Mouse (Mus musculus): ENCODE results near the gene Mansc4. TPM values are rescaled to one million over a fixed set of nuclear protein-coding genes. Genes with fewer than 3 reads are reported as not detected.
A peak's percentile ranks its signal among the peaks of the same experiment; 100 is the strongest.

Mansc4 gene
- total and polyA plus RNA-seq, 2 experiments from 2014 or later = 1.4 to 1.7 TPM

- no peaks in the 10 kb centered on the region for H3K27me3 ChIP-seq (ENCODE audit: insufficient read depth, low read length)
- H3K4me3 ChIP-seq (ENCODE audit: low read length) = no peak overlapping the region
- 98% methylated on average over 6 of the region's 6 CpGs for WGBS
- peaks cover 27% of the 10 kb centered on the region; the same call in 1 of the 2 replicates for H3K36me3 ChIP-seq (ENCODE audit: insufficient read depth, low read length)
- H3K9ac ChIP-seq (replicated peaks; ENCODE audit: low read length) = no peak overlapping the region
- DNase-seq (ENCODE audit: low spot score) (no peak), ATAC-seq (no peak)
- H3K4me1 ChIP-seq (ENCODE audit: insufficient read depth, low read length) = no peaks in the 10 kb centered on the region
- no peaks in the 10 kb centered on the region for H3K9me3 ChIP-seq (ENCODE audit: low read length)
- TF ChIP-seq CTCF (IDR thresholded peaks at IDR 0.05; ENCODE audit: low read depth) = no peak
- no peak overlapping the region for H3K27ac ChIP-seq
- H3K4me2 ChIP-seq (ENCODE audit: low read depth, low read length) = no peak overlapping the region
Observed at GRCm38 (mm10) chr6:147106716-147107115, 19.9 kb upstream of the Mansc4 start.

- no peak for ATAC-seq
- DNase-seq (ENCODE audit: low spot score) = no peak
- H3K4me2 ChIP-seq (ENCODE audit: low read depth, low read length) = no peak overlapping the region
Observed at GRCm38 (mm10) chr6:147105529-147105928, 18.7 kb upstream of the Mansc4 start.

GRCm38 (mm10) chr6:147102293-147102692 lies 15.5 kb upstream of the Mansc4 start:
- H3K4me3 ChIP-seq (ENCODE audit: low read length) = no peak overlapping the region
- no peaks in the 10 kb centered on the region for H3K9me3 ChIP-seq (ENCODE audit: low read length)
- no peak overlapping the region for H3K9ac ChIP-seq (replicated peaks; ENCODE audit: low read length)
- H3K36me3 ChIP-seq (ENCODE audit: insufficient read depth, low read length) = peaks cover 3% of the 10 kb centered on the region; the same call in 1 of the 2 replicates
- H3K4me1 ChIP-seq (ENCODE audit: insufficient read depth, low read length) = no peaks in the 10 kb centered on the region
- no peak for DNase-seq (ENCODE audit: low spot score)
- H3K27me3 ChIP-seq (ENCODE audit: insufficient read depth, low read length) = no peaks in the 10 kb centered on the region
- H3K27ac ChIP-seq = no peak overlapping the region
- peak; percentile 25; the same call in 1 of the 2 replicates for TF ChIP-seq CTCF (IDR thresholded peaks at IDR 0.05; ENCODE audit: low read depth)
- WGBS = 90% methylated on average over 3 of the region's 3 CpGs
- no peak for ATAC-seq
- no peak overlapping the region for H3K4me2 ChIP-seq (ENCODE audit: low read depth, low read length)

More at GRCm38 (mm10) chr6:147105529-147105928, 18.7 kb upstream of the Mansc4 start:
- no peak overlapping the region for H3K4me3 ChIP-seq (ENCODE audit: low read length)
- no peaks in the 10 kb centered on the region for H3K4me1 ChIP-seq (ENCODE audit: insufficient read depth, low read length)
- H3K9me3 ChIP-seq (ENCODE audit: low read length) = no peaks in the 10 kb centered on the region
- 79% methylated on average over 1 of the region's 1 CpGs for WGBS
- TF ChIP-seq CTCF (IDR thresholded peaks at IDR 0.05; ENCODE audit: low read depth) = no peak
- no peak overlapping the region for H3K9ac ChIP-seq (replicated peaks; ENCODE audit: low read length)
- no peak overlapping the region for H3K27ac ChIP-seq
- no peaks in the 10 kb centered on the region for H3K27me3 ChIP-seq (ENCODE audit: insufficient read depth, low read length)
- peaks cover 23% of the 10 kb centered on the region; the same call in 1 of the 2 replicates for H3K36me3 ChIP-seq (ENCODE audit: insufficient read depth, low read length)

DNA sequence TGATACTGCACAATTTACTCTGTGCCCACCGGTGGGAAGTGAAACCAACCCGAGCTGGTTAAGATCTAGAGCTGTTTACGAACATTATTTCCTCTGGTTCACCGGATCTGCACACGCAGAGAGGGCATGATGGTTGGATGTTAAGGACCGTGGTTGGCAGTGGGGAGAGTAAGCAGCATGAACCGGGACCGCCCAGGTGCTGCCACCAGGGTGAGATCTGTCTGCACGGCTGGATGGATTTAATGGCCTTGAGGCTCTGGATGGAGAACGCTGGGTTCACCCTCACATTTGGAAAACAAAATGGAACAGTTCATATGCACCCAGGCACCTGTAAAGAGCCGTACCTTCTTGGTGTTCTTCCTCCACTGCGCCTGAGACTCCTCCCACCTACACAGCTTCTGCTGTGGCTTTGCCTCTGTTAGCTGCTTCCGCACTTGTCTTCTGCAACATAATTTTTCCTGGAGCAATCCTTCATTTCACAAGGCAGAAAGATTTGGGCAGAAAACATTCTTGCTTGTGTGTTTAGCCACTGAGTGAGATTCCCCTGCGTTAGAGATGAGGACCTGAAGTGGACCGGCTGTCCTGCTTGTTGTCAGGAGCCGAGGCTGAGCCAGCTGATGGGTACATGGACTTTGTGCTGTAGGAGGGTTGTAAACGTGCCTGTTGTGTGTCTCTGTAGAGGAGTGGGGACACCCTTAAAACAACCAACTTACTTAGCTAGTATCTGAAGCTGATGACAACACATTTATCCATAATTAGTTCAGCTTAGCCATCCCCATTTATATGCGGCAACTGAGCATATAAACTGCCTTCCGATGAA lies 12.8 kb upstream of the Mansc4 start:
- Histone ChIP-seq H3K4me1 (ENCODE audit: insufficient read depth, low read length) (0 out of 2 replicates have a peak, but pooled peaks cover 2% of the 10 kb centered on the region), H3K27me3 (ENCODE audit: insufficient read depth, low read length) (no peaks in the 10 kb centered on the region), H3K4me3 (ENCODE audit: low read length) (no peak overlapping the region), H3K4me2 (ENCODE audit: low read depth, low read length) (no peak overlapping the region), H3K27ac (no peak overlapping the region), H3K9ac (replicated peaks; ENCODE audit: low read length) (no peak overlapping the region), H3K36me3 (ENCODE audit: insufficient read depth, low read length) (no peaks in the 10 kb centered on the region; the same call in 1 of the 2 replicates), H3K9me3 (ENCODE audit: low read length) (no peaks in the 10 kb centered on the region)
- ATAC-seq = no peak
- no peak for DNase-seq (ENCODE audit: low spot score)
- no peak for TF ChIP-seq CTCF (IDR thresholded peaks at IDR 0.05; ENCODE audit: low read depth)
- 82% methylated on average over 19 of the region's 19 CpGs for WGBS

DNA sequence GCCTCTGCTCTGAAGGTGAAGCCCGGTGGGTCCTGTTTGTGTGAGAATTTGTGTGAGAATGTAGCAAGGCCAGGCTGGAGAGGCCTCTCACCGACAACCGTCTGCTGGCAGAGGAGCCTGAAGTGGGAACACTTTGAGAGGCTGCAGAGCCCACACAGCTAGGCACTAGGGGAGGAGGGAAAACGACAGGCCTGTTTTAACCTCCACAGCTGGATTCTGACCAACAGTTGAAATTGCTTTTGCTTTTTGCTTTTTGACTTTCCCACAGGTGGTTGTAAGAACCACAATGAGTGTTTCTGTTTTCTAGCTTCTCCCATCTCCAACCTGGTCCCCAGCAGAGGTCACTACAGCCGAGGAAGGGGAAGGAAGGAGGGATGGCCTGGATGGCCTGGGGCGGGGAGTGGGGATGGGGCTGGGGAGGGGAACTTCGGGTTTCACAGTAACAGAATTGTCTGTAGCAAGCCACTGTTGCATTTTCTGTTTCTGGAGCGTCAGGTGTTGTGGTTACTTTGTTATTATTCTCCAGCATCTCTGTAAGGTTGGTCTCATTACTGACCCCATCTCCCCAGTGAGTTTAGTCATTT lies 10.6 kb upstream of the Mansc4 start:
- Histone ChIP-seq H3K27ac (no peak overlapping the region), H3K4me1 (ENCODE audit: insufficient read depth, low read length) (peaks cover 11% of the 10 kb centered on the region; the same call in 1 of the 2 replicates), H3K27me3 (ENCODE audit: insufficient read depth, low read length) (no peaks in the 10 kb centered on the region), H3K4me2 (ENCODE audit: low read depth, low read length) (no peak overlapping the region), H3K9me3 (ENCODE audit: low read length) (no peaks in the 10 kb centered on the region), H3K36me3 (ENCODE audit: insufficient read depth, low read length) (no peaks in the 10 kb centered on the region), H3K9ac (replicated peaks; ENCODE audit: low read length) (no peak overlapping the region), H3K4me3 (ENCODE audit: low read length) (no peak overlapping the region)
- no peak; the same call in 1 of the 2 replicates for TF ChIP-seq CTCF (IDR thresholded peaks at IDR 0.05; ENCODE audit: low read depth)
- no peak for ATAC-seq
- WGBS = 51% methylated on average over 8 of the region's 8 CpGs
- DNase-seq (ENCODE audit: low spot score) = no peak

- no peak for TF ChIP-seq CTCF (IDR thresholded peaks at IDR 0.05; ENCODE audit: low read depth)
- H3K4me1 ChIP-seq (ENCODE audit: insufficient read depth, low read length) = peaks cover 13% of the 10 kb centered on the region; the same call in 1 of the 2 replicates
- no peak overlapping the region for H3K9ac ChIP-seq (replicated peaks; ENCODE audit: low read length)
- DNase-seq (ENCODE audit: low spot score) = no peak
- WGBS = 84% methylated on average over 3 of the region's 3 CpGs
- no peak overlapping the region for H3K4me3 ChIP-seq (ENCODE audit: low read length)
- H3K27me3 ChIP-seq (ENCODE audit: insufficient read depth, low read length) = no peaks in the 10 kb centered on the region
- no peak overlapping the region for H3K4me2 ChIP-seq (ENCODE audit: low read depth, low read length)
- ATAC-seq = no peak
- no peaks in the 10 kb centered on the region for H3K9me3 ChIP-seq (ENCODE audit: low read length)
- no peak overlapping the region for H3K27ac ChIP-seq
- H3K36me3 ChIP-seq (ENCODE audit: insufficient read depth, low read length) = no peaks in the 10 kb centered on the region
Observed at GRCm38 (mm10) chr6:147096934-147097333, 10.1 kb upstream of the Mansc4 start.
